Mouse (Mus musculus): ENCODE results near the gene Sox6.

DNA sequence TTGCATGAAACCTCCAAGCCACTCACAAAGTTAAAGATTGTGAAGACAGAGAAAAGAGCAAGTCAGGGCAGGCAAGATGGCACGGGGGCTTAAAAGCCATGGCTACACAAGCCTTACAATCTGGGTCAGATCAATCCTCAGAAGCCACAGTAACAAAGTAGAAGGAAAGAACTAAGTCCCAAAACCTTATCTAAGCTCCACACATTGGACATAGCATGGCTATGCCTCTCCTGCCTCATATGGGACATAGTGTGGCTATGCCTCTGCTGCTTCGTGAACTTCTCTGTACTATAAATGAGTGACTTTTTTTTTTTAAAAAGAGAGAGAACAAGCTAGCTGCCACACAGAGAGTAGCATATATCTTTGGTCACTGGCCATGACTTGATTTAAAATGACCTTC is 471.8 kb downstream of the Sox6 start:
- TF ChIP-seq POLR2A (IDR thresholded peaks at IDR 0.05; ENCODE audit: borderline replicate concordance, extremely low read depth, low read depth, low read length) (no peak), CTCF (IDR thresholded peaks at IDR 0.05; ENCODE audit: insufficient read depth, low read length) (no peak)

All from lung, adult 2 months (tissue).